Mouse (Mus musculus) regulatory T cell (primary cell): ENCODE results near the gene Tfpt.
"Not testable (repeated sequence)": the region's sequence is repeated elsewhere in the genome, so short reads cannot be mapped to it uniquely, and the experiment has no call there.

Source experiments
- in situ Hi-C: fragments of 300-600 bp; cut with MboI, MseI; formaldehyde crosslinking; loops from one replicate; pipeline ENCODE4 v1.15.1; 2025; ENCODE audit warnings: high pct_unique_total_duplicates

Gene Tfpt

DNA sequence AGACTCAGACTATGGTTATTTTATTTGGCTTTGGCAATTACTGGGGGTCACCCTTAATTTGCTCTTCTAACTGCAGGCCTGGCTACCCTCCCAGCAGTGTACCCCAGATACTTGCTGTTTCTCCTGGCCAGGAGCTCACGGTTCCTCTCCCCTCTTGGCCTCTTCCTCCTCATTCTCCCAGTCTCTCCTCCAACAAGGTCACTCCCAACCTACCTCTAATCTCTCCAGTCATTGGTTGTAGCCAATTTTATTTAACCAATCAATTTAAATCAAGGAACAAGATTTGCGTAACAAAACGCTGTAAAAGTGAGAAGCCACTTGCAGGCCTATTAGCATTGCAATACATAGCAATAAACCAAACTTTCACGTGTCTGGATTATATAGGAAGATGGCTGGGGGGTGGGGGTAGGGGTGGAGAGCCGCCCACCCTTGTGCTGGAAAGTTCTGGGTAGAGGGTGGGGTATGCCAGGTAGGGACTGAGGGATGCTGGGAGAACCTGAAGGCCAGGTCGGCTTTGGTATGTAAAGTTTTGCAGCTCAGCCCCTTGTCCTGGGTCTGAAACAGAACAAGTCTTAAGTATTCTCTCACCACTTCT lies 50.7 kb downstream of the Tfpt start:
- in situ Hi-C loops, result loop anchor here (5.0 kb wide), 1 partner anchor 357 kb away; no protein-coding TSS in a partner anchor

DNA sequence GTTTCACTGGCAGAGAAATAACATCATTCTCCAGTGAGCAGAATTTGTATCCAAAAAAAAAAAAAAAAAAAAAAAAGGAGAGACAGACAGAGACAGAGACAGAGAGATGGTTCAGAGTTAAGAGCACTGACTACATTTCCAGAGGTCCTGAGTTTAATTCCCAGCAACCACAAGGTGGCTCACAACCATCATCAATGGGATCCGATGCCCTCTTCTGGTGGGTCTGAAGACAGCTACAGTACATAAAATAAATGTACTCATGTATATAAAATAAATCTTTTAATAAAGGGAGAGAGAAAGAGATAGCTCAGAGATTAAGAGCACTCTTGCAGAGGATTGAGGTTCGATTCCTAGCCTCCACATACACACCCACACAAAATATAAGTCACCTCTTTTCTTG lies 51.5 kb downstream of the Tfpt start:
- in situ Hi-C loops, result loop anchor here (5.0 kb wide), 1 partner anchor 356 kb away; no protein-coding TSS in a partner anchor

DNA sequence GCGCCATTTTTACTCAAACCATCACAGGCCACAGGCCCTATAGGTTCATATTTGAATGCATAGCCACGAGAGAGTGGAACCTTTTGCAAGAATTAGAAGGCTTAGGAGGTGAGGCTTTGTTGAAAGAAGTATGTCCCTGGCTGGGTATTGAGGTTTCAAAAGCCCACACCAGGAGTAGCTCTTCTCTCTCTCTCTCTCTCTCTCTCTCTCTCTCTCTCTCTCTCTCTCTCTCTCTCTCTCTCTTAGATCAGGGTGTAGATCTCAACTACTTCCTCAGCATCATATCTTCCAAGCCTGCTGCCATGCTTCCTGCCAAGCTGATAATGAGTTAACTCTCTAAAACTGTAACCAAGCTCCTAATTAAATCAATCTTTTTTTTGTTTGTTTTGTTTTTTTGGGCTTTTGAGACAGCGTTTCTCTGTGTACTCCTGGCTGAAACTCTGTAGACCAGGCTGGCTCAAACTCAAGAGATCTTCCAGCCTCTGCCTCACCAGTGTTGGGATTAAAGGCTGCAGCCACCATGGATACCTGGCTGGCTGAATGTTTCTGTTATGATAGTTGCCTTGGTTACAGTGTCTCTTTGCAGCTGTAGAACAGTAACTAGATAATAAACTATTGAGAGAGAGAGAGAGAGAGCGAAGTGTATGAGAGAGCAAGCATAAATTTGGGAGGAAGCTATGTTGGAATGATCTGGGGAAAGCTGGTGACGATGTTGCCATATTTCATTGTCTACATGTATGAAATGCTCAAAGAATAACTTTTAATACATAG lies 53.2 kb downstream of the Tfpt start:
- in situ Hi-C loops, result loop anchor here (5.0 kb wide), 1 partner anchor 354 kb away; no protein-coding TSS in a partner anchor

DNA sequence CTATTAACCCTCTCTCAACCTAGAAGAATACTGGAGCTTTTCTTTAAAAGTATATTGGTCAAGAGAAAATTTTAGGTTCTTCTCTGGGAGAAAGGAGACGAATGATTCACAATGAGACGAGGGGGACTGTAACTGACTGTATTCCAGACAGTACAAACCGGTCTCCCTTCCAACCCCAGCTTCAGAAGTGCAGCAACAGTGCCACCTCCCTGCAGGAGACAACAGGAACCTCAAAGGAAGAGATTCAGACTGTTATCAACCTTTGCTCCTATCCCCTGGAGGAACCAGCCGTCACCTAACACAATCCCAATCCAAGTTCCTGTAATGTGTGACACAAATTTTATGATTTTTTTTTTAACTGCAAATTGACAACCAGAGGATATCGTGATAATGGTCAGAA lies 55.5 kb downstream of the Tfpt start:
- in situ Hi-C loops, result no loop called here

DNA sequence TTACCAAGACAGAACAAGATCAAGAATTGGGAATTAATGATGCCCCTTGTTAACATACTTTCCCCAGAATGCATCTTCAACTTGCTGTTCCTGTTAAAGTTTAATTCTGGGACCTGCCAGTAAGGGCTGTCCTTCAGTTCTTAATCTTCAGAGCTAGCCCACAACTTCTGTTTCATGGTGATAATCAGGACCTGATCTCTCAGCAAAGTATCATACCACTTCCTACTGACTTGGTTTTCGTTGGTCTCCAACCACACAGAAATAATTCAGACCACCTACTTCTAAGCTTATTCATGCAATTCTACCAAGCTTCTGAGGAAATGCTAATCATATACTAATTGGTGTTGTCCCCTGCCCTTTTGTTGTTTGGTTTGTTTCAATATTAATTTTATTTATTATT lies 57.9 kb downstream of the Tfpt start:
- in situ Hi-C loops, result no loop called here

DNA sequence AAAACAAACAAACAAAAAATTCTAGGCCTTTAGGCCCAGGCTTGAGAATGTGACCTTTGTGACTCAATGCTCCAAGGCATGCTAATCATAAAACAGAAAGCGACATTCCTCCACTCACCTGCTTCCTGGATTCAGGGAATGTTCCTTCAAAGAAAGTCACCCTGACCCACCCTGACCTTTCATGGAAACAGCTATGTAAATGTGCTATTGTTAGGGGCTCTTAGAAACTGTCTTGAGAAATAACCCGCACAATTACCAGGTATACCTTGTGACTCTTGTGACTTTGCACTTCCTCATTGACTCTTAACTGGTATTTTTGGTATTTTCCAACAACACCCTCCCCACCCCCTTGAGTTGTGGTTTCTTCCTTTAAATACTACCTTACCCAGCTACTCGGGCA lies 59.1 kb downstream of the Tfpt start:
- in situ Hi-C loops, result not testable (repeated sequence)
